Mouse (Mus musculus): ENCODE data around the gene Aars2. TPM values are rescaled to one million over a fixed set of nuclear protein-coding genes. Genes with fewer than 3 reads are reported as not detected.
A peak's percentile ranks its signal among the peaks of the same experiment; 100 is the strongest.

Aars2 gene
- 10 to 100 TPM; 17.6 to 22.6 TPM for total RNA-seq (2021)
- long read RNA-seq, experiment 1, transcript Aars2-201 (22 exons, 3,349 nt) = major isoform, 46 of 70 reads
- long read RNA-seq, experiment 1, partial matches to known transcripts = 14 of 70 reads
- long read RNA-seq, experiment 1, other reads (novel, unspliced or antisense) = 10 of 70 reads
- long read RNA-seq, experiment 2, transcript Aars2-201 (22 exons, 3,349 nt) = major isoform, 38 of 53 reads
- long read RNA-seq, experiment 2, partial matches to known transcripts = 7 of 53 reads
- long read RNA-seq, experiment 2, other reads (novel, unspliced or antisense) = 8 of 53 reads

- peak; percentile 97 for DNase-seq
These were observed at the start of gene Aars2 for GRCm38 (mm10) chr17:45506700-45507189. Gene Aars2, plus strand, starts transcription at chr17:45506841.

GRCm38 (mm10) chr17:45457487-45457886 lies 49.2 kb upstream of the Aars2 start:
- no peak for DNase-seq

GRCm38 (mm10) chr17:45458516-45458915 lies 48.1 kb upstream of the Aars2 start:
- DNase-seq = no peak

GRCm38 (mm10) chr17:45459062-45459461 lies 47.6 kb upstream of the Aars2 start:
- no peak for DNase-seq

GRCm38 (mm10) chr17:45462506-45462905 lies 44.1 kb upstream of the Aars2 start:
- DNase-seq = no peak

- DNase-seq = no peak
These were observed 42.4 kb upstream of the Aars2 start for GRCm38 (mm10) chr17:45464255-45464654.

- DNase-seq = no peak
These were observed 39.9 kb upstream of the Aars2 start for GRCm38 (mm10) chr17:45466701-45467100.

GRCm38 (mm10) chr17:45468302-45468701 lies 38.3 kb upstream of the Aars2 start:
- no peak for DNase-seq

- no peak for DNase-seq
These were observed 35.9 kb upstream of the Aars2 start for GRCm38 (mm10) chr17:45470726-45471125.

- DNase-seq = no peak
These were observed 33.0 kb upstream of the Aars2 start for GRCm38 (mm10) chr17:45473667-45474066.

- no peak for DNase-seq
These were observed 32.5 kb upstream of the Aars2 start for GRCm38 (mm10) chr17:45474146-45474545.

GRCm38 (mm10) chr17:45474669-45475465 lies 31.8 kb upstream of the Aars2 start, which contains the start of gene Spats1:
Gene Spats1, minus strand, starts transcription at chr17:45475415.
- DNase-seq = peak; percentile 71

GRCm38 (mm10) chr17:45478234-45478825 lies 28.3 kb upstream of the Aars2 start:
- peak; percentile 91 for DNase-seq

- peak; percentile 33 for DNase-seq
These were observed 26.2 kb upstream of the Aars2 start for GRCm38 (mm10) chr17:45480429-45480828.

GRCm38 (mm10) chr17:45485581-45485980 lies 21.1 kb upstream of the Aars2 start:
- no peak for DNase-seq

GRCm38 (mm10) chr17:45487216-45487615 lies 19.4 kb upstream of the Aars2 start:
- no peak for DNase-seq

GRCm38 (mm10) chr17:45488321-45489254 lies 18.1 kb upstream of the Aars2 start:
- DNase-seq = no peak

- DNase-seq = no peak
These were observed 16.9 kb upstream of the Aars2 start for GRCm38 (mm10) chr17:45489736-45490135.

- DNase-seq = no peak
These were observed 16.0 kb upstream of the Aars2 start for GRCm38 (mm10) chr17:45490532-45491154.

GRCm38 (mm10) chr17:45495398-45495797 lies 11.2 kb upstream of the Aars2 start:
- no peak for DNase-seq

- DNase-seq = no peak
These were observed 8.2 kb upstream of the Aars2 start for GRCm38 (mm10) chr17:45498397-45498796.
